Mouse (Mus musculus): ENCODE measurements around the gene Slc13a3.

- TF ChIP-seq POLR2A (IDR thresholded peaks at IDR 0.05; ENCODE audit: borderline replicate concordance, extremely low read depth, insufficient read depth, insufficient read length, poor library complexity, severe bottlenecking) (no peak), CTCF (IDR thresholded peaks at IDR 0.05; ENCODE audit: borderline replicate concordance, extremely low read depth, insufficient read depth, insufficient read length) (no peak)
Measured at GRCm38 (mm10) chr2:165515178-165515728, 42.2 kb upstream of the Slc13a3 start.
